Mouse (Mus musculus): Measurements from ENCODE around the gene Rusc2.

Rusc2 gene

DNA sequence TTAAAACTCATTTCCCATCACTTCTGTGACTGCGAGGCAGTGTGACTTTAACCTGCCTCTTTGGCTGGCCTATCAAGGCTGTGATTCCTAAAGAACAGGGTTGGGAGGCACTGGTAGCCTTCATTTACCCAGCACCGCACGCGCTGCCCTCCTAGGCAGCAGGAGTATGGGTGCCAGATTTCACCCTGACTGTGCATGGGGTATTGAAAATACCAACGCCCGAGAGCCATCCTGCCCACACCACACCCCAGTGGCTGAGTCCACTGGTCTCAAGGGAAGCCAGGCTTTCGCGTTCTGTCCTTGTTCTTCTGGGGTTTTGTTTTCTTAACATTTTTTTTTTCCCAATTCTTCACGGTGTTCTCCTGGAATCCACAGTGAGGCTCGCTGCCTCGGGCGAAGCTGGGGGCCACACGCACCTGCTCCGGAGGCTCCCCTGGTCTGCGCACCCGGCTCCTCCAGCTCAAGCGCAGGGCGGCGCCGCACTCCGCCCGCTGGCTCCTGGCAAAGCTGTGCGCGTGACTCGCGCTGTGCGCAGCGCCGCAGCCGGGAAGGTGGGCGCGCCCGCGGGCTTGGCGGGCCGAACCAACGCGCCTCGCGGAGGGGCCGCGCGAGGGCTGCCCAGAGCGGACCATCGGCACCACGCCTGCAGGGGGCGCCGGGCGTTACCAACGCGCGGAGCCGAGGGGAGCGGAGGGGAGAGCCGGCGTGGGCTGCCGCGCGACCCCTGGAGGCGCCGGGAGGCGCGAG, at the start of gene Rusc2:
Rusc2 (plus strand) TSS at position 572 of the 747 bp plus-strand sequence.
- DNase-seq (ENCODE audit: low spot score), result peak; percentile 88

DNA sequence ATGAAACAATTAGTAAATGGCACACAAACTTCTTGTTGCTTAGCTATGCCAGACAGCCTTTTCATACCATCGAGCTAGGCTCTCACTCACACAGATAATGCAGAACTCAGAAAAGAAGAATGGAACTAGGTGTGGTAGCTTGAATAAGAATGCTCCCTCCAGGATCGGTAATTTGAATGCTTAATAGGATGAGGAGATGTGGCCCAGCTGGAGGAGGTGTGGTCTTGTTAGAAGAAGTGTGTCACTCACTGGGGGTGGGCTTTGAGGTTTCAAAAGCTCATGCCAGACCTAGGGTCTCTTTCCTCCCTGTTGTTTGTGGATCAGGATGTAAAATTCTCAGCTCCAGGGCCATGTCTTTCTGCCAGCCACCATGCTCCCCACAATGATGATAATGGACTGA, 47.0 kb upstream of the Rusc2 start:
- no peak for DNase-seq (ENCODE audit: low spot score)

DNA sequence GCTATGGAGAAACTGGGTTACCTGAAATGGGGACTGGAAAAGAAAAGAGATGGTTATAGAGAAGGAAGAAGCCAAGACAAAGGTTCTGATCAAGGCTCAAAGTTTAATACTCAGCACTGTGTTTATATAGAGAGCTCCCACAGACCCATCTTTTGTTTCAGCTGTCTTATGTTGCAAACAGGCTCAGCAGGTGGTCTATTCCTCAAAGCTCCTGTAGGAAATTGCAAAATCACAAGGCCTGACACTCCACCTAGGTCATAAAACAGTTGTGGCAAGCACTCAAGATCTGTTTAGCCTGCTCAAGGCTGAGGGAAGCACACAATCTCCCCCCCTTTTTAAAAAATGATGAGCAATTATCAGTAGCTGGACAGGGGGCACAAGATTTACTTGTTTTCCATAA, 45.6 kb upstream of the Rusc2 start:
- no peak for DNase-seq (ENCODE audit: low spot score)

DNA sequence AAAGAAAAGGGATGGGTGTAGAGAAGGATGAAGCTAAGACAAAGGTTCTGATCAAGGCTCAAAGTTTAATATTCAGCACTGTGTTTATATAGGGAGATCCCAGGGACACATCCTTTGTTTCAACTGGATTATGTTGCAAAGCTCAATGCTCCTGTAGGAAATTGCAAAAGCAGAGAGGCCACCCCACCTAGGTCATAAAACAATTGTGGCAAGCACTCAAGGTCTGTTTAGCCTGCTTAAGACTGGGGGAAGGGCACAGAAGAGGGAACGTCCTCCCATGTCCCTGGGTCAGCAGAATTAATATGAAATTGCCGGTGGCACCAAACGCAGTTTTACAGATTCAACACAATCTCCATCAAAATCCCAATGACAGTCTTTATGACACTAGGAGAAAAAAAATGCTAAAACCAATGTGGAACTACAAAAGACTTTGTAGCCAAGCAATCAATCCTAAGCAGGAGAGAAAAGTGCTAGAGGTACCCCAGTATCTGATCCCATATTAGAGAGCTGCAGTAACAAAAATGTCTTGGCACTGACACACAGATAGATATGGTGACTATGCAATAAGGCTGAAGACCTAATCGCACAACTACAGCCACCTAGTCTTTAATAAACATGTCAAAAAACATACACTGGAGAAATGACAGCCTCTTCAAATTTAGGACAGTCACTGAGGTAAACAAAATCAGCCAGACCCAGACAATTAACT, 41.5 kb upstream of the Rusc2 start:
- no peak for DNase-seq (ENCODE audit: low spot score)

DNA sequence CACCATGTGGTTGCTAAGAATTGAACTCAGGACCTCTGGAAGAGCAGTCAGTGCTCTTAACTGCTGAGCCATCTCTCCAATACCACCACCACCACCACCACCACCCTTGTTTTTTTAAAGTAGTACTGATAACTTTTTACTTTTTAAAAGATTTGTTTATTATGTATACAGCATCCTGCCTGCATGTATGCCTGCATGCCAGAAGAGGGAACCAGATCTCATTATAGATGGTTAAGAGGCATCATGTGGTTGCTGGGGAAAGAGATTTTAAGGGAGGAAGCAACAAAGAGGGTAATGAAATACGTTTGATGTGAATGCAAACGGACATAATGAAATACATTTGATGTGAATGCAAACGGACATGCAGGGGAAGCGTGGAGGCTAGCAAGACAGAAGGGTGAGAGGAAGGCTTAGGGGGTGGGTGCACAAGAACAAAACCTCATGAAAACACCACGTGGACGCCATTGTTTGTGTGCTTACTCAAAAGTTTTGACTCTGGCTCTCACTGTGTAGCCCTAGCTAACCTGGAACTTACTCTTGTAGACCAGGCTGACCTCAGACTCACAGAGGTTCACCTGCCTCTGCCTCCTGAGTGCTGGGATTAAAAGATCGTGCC, 40.4 kb upstream of the Rusc2 start:
- no peak for DNase-seq (ENCODE audit: low spot score)

DNA sequence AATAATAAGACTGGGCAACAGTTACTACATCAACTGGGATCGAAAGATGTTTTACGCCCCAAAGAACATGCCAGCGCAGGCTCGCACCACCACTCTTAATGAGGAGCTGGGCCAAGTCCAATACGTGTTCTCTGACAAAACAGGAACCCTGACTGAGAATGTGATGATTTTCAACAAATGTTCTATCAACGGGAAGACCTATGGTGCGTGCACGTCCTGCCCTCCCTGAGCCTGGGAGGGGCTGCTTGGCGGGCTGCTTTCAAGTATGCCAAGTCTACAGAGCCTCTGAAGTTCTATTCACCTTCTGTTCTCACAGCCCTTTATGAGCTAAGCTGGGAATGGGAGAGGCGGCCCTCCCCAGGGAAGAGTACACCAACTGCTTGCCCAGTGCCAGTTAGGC, 39.3 kb upstream of the Rusc2 start:
- no peak for DNase-seq (ENCODE audit: low spot score)

DNA sequence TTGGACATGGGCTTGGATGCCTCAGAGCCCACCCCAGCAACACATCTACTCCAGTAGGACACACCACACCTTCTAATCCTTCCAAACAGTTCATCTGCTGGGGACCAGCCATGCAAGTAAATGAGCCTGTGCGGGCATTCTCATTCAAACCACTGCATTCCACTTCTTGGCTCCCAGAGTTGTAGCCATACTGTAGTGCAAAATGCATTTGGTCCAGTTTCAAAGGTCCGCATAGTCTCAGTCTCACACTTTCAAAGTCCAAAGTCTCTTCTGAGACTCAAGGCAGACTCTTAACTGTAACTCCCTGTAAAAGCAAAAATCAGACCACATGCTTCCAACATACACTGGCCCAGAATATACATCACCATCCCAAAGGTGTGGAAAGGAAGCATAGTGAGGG, 36.8 kb upstream of the Rusc2 start:
- DNase-seq (ENCODE audit: low spot score), result no peak

DNA sequence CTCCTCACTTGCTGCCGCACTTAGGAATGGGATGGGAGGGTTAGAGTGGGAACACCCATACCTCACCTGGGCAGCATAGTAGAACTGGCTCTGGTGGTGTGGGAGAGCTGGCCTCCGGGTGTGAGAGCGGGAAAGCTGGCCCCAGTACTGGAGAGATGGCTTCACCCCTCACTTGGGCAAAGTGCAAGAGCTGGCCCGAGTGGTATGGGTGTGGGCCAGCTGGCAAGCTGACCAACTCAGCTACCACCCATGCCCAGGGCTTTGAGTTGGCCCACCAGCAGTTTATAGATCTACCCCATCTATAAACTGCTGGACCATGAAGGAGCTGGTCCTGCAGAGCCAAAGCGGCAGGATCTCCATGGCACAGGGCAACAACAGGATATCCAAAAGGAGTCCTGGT, 32.6 kb upstream of the Rusc2 start:
- DNase-seq (ENCODE audit: low spot score), result no peak

DNA sequence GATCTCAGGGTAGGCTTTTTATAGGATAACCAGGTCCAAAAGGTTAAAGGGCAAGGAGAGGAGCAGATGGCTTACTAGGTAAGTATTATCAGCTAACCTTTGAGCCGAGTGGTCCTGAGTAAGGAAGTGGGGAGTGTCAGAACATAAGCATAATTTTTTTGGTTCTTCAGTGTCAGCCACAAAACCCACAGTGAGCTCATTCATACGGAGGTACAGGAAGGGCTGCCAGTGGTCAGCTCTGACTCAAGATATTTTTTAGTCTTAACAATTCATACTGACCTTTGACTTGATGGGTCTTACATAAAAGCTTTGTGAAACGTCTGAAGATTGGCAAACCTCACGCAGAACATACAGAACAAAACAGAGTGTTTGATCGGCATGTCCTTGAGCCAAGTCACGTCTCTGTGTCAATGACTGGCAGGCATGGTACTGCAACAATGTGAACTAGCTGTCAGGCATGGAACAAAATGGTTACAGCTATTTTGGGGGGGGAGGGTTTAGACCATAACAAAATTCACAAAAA, 31.7 kb upstream of the Rusc2 start:
- DNase-seq (ENCODE audit: low spot score), result no peak

DNA sequence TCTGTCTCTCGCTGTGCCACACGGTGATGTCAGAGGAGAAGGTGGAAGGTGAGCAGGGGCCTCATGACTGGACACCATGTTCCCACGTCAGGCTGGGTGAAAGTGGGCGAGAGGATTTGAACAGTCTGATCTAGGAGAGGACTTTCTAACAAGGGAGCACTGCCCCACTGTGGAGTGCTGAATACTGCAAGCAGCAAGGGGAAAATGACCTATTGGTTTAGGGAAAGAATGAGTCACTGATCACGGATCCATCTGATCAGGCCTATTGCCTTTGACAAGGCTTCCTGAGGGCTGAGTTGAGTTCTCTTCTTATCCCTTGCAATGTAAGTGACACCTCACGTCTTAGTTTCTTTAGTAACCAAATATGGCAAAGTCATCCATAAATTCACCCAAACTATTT, 28.1 kb upstream of the Rusc2 start:
- DNase-seq (ENCODE audit: low spot score), result no peak

DNA sequence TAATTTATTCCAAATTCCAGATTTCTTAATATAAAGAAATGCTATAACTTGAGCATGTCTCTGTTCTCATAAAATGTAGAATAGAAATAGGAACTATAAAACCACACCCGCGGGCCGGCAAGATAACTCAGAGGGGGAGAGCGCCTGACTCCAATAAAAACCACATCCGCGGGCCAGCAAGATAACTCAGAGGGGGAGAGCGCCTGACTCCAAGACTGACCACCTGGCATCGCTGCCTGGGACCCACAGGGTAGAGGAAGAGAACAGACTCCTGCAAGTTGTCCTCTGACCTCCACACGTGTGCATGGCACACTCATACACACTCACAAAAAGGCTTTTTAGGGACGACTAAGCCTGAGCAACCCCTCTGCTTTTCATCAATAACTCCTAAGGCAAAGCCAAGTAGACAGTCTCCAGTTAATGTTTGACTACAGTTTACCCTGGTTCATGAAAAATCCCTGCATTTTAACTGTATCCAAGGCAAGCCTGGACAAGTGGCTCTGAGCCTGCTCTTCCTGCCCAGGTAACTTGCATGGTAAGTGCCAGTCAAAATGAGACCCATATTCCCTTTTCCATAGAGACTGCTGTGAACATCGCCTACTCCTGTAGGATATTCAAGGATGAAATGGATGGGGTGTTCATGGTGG, 16.7 kb upstream of the Rusc2 start:
- DNase-seq (ENCODE audit: low spot score), result no peak

DNA sequence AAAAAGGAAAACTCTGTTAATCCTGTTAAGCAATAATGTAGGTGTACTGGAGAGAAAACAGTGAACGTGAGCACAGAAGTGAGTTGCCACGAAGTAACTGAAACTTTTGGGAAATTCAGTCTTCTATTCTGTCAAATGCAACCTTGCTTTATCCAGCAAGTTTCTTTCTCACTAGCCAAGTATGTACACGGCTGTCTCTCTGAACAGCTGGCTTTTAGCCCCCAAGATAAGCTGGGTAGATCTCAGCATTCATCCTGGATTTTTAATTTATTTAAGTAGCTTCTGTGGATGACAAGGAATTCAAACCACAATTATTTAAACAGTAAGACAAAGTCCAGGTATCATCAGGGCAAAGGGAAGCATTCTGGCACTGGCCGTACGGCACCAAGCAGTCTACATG, 14.5 kb upstream of the Rusc2 start:
- DNase-seq (ENCODE audit: low spot score), result no peak

DNA sequence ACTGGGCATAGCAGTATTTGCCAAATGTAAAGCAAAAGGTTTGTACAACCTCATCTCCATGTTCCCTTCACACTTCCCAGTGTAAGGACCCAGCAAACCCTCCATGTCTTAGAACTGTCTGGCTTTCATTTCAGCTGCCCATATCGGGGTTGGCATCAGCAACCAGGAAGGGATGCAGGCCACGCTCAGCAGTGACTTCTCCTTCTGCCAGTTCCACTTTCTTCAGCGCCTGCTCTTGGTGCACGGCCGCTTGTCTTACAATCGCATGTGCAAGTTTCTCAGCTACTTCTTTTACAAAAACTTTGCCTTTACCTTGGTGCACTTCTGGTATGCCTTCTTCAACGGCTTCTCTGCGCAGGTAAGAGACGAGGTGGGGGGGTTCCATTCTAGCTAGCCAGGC, 14.0 kb upstream of the Rusc2 start:
- DNase-seq (ENCODE audit: low spot score), result no peak

DNA sequence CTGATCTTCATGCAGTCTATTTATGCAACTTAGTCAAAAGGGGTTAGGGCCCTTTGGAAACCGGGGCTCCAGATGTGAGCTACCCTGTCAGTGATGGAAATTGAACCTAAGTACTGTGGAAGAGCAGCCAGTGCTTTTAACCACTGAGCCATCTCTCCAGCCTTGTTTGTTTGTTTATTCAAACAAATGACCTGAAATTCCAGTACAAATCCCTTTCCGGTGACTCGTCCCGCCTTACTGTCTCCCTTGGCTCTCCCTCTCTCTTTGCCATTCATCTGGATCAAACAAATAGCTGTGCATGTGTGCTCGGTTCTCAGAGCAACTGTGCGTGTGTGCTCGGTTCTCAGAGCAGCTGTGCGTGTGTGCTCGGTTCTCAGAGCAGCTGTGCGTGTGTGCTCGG, 10.4 kb upstream of the Rusc2 start:
- DNase-seq (ENCODE audit: low spot score), result no peak

DNA sequence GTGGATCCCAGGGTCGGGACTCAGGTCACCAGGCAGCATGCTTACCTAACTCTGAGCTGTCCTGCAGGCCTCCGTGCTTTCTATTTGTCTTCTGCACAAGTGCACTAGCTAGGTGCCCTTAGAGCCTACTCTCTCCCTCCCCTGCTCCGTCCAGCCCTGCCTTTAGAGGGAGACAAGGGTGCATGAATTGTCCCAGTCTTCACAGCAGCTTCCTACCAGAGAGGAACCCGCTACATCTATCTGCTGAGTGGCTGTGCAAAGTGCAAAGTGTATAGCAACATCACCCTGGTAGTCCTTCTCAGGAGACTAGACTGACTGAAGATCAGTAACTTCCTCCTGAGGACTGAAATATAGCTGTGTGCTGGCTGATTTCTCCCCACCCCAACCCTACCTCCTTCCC, 9.6 kb upstream of the Rusc2 start:
- DNase-seq (ENCODE audit: low spot score), result no peak

DNA sequence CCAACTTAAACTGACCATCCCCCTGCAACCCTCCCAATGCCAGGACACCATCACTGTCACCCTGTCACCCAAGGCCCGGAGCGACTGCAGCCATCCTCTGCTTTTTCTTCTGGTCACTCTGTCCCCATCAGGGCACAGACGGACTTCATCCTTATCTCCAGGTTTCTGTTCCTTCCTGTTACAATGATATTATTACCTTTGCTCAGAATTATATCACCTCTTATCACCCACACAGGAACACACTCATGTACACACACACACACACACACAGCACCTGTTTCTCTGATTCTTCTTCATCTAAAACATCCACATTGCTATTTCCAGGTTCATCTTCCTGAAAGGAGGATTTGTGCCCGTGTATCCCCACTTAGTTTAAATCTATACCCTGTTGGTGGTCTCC, 7.5 kb upstream of the Rusc2 start:
- DNase-seq (ENCODE audit: low spot score), result no peak

DNA sequence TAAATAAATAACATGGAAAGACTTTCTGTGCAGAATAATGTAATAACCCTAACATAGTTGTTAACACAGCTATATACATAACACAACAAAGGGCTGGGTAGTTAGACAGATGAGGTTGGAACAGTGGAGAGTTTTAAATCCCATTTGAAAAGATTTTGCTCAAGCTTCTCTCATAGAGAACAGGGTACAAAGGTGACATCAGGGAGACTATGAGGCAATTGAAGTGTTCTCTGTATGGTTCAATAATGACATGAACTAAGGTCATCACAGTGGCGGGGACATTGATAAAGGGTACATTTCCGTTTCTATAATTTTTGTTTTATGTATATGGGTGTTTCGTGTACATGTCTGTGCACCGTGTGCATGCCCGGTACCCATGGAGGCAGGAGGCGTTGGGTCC, 2.2 kb upstream of the Rusc2 start:
- no peak for DNase-seq (ENCODE audit: low spot score)

DNA sequence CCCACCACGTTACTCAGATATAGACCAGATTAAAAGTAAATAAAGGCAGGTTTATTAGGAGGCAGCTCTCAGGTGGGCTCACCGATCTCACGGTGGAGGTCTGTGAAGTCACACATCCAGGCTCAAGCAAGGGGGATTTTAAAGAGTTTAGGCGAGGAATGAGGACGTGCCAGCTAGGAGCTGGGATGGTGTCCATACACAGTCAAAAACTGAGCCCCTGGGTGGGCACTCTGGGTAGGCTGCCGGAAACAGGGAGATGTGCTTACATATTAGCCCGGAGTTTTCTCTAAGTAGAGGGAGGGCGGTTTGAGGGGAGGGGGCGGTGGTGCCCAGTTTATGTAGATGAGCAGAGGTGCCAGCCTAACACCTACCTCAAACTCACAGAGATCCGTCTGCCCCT, 828 bp upstream of the Rusc2 start:
- no peak for DNase-seq (ENCODE audit: low spot score)

DNA sequence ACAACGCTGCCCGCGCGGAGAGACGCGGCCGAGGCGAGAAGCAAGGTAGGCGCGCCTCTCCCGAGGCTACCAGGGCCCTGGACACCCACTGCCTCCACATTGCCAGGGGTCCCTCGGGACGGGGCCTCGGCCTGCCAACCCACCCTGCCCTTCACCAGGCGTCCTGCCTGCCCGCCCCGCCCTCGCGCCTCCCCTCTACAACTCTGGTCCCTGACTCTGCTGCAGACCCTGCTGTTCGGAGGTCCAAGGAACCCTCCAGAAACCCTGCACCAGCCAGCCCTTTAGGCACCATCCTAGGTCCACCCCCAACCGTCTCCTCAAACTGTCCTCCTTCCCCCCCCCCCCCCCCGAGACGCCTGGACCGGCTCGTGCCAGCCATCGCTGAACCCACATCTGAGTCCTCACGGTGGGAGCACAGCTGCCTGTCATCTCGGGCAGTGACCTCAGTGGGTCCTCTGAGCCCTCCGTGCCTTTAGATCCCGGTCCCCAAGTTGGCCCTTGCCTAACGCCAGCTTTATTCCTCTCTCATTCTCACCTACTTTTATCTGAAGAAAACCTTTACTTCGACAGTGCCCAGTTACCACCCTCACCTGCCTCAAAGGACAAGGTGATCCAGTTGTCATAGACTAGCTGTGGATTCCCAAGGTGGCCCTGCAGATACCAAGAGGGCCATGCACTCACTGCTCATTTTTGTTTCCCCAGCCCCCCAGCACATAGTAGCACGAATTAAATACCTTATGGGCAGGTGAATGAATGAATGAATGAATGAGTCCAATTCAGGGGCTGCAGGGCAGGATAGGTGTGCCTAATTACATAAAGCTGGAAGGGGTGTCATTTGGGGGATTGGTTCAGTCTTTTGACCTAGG, 609 bp downstream of the Rusc2 start:
- no peak for DNase-seq (ENCODE audit: low spot score)

DNA sequence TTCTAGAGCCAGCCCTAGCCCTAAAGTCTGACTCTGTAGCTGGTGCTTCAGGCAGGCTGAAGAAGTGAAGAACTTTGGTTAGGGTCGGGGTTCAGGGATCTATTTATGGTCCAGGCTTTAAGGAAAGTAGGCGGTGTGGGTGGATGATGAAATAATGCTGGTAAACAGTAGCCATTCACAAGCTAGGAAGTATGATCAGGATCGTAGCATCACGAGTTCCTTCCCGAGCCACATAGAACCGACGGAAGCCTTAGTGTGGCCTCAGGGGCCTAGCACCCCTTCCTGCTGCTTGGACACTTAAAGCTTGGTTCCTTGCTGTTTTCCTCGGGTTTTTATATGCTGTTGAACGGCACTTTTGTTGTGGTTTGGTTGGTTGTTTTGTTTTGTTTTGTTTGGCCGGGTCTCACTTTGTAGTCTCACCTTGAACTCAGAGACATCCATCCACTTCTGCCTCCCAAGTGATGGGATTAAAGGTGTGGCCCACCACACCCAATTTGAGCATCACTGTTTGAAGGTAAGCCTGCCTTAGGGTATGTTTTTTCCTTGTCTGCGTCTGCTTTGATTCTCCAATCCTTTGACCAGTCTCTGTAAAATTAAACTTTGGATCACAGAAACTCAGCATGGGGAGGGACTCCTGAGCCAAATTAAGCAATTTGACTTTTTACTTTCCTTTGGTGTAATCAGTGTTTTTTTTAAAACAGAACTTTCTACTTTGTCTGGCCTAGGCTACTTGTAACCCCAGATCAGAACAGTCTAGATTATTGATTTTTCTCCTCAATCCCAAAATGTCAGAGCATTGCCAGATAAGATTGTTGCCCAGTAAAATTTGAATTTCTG, 1.7 kb downstream of the Rusc2 start:
- no peak for DNase-seq (ENCODE audit: low spot score)

DNA sequence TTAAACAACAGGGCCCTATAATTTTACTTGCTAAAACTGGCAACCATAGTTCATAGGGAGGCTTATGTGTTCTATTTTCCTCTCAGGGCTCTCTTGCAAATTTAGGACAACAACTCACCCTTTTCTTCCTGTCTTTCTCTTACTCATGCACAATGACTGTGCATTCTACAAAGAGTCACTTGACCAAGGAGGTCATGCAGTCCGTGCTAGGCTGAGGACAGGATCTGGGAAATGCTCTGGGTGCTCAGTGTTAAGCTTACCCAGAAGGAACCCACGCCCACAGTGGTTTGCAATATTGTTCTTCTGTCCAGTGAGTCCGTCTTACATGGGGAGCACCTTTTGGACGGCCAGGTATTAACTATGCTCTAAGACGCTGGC, 2.3 kb downstream of the Rusc2 start:
- DNase-seq (ENCODE audit: low spot score), result no peak
